Mouse (Mus musculus): Measurements from ENCODE around the gene Arntl2. TPM values are rescaled to one million over a fixed set of nuclear protein-coding genes. Genes with fewer than 3 reads are reported as not detected.

Gene Arntl2
- total and polyA plus RNA-seq, 3 experiments = 16.8 to 20.6 TPM; not detected in 1

DNA sequence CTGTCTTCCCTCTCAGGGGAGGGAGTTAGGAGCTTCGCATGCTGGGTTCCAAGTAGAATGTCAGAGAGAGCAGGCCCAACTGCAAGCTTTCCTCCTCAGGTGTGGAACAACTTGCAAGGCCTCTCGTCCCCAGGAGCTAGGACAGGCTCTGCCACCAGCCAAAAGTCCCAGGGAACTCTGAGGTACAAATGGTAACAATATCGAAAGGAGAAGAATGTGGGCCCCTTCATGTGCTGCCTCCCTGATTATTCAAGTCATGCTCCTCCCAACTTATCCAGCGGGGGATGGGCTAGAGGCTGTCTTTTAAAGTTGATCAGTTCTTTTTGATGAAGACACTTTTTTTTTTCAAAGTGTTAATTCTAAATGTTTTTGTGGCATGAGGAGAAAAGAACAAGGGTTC lies 54.2 kb downstream of the Arntl2 start, which contains the start of gene Smco2:
Gene Smco2, plus strand, starts transcription at position 55 of the 400 bp plus-strand sequence.
- Histone ChIP-seq H3K27me3 (ENCODE audit: control insufficient read depth in 1 of 2, insufficient read depth in 2 of 2, low read length in 2 of 2) (no peaks in the 10 kb centered on the region), H3K4me1 (ENCODE audit: control insufficient read depth in 1 of 2, insufficient read depth in 2 of 2, low read length in 2 of 2) (peaks cover 34 to 56% of the 10 kb centered on the region in 2 experiments), H3K27ac (ENCODE audit: control insufficient read depth, low read depth, low read length) (peak within 1 kb of the TSS; percentile 15; the same call in 1 of the 2 replicates), H3K4me3 (ENCODE audit: control insufficient read depth in 1 of 2, insufficient read depth in 1 of 2, low read depth in 2 of 2, low read length in 2 of 2) (no peak within 1 kb of the TSS), H3K79me2 (ENCODE audit: control insufficient read depth, insufficient read depth, low read length, poor library complexity) (no peaks in the 10 kb centered on the region), H3K36me3 (ENCODE audit: control insufficient read depth in 1 of 2, insufficient read depth in 2 of 2, low read length in 2 of 2) (peaks cover 0 to 47% of the 10 kb centered on the region in 2 experiments; a peak in 2 of 4 replicates), H3K9ac (ENCODE audit: control insufficient read depth, low read depth, low read length, poor library complexity, severe bottlenecking) (0 out of 2 replicates have a peak within 1 kb of the TSS, but pooled peaks have one; percentile 1), H3K9me3 (replicated peaks; ENCODE audit: insufficient read depth, low read length) (no peaks in the 10 kb centered on the region)
- DNase-seq (ENCODE audit: low read depth, low spot score) = peak; percentile 55
- no peak for TF ChIP-seq POLR2A (IDR thresholded peaks at IDR 0.05; ENCODE audit: control insufficient read depth in 1 of 2, insufficient read depth in 1 of 2, low read depth in 1 of 2, low read length in 2 of 2, poor library complexity in 1 of 2)
- peak; percentile 25; the same call in 1 of the 2 replicates for TF ChIP-seq CHD2 (IDR thresholded peaks at IDR 0.05; ENCODE audit: low read length)

- TF ChIP-seq HCFC1 (IDR thresholded peaks at IDR 0.05; ENCODE audit: low read depth, low read length) = no peak
- no peak for TF ChIP-seq POLR2AphosphoS5 (IDR thresholded peaks at IDR 0.05; ENCODE audit: borderline replicate concordance, low read depth, low read length)
- TF ChIP-seq ZKSCAN1 (IDR thresholded peaks at IDR 0.05; ENCODE audit: low read depth, low read length) = no peak
- no peak for TF ChIP-seq MYB (IDR thresholded peaks at IDR 0.05; ENCODE audit: low read depth, low read length)
- no peak for TF ChIP-seq CHD2 (IDR thresholded peaks at IDR 0.05; ENCODE audit: low read length)
- no peak for TF ChIP-seq ZC3H11A (IDR thresholded peaks at IDR 0.05; ENCODE audit: low read depth, low read length)
- no peak for TF ChIP-seq RAD21 (IDR thresholded peaks at IDR 0.05; ENCODE audit: low read depth, low read length)
- no peak for TF ChIP-seq CHD1 (IDR thresholded peaks at IDR 0.05; ENCODE audit: low read depth, low read length)
- no peak for TF ChIP-seq TBP (IDR thresholded peaks at IDR 0.05; ENCODE audit: low read depth, low read length)
- TF ChIP-seq MYC (IDR thresholded peaks at IDR 0.05; ENCODE audit: low read depth, low read length) = no peak
- TF ChIP-seq ZNF384 (IDR thresholded peaks at IDR 0.05; ENCODE audit: low read depth, low read length) = no peak
- no peak for TF ChIP-seq UBTF (IDR thresholded peaks at IDR 0.05; ENCODE audit: borderline replicate concordance, insufficient read depth, low read depth, low read length)
- no peak for TF ChIP-seq MEF2A (IDR thresholded peaks at IDR 0.05; ENCODE audit: extremely low read depth, insufficient replicate concordance, low read depth, low read length, poor library complexity, severe bottlenecking)
- TF ChIP-seq ZMIZ1 (IDR thresholded peaks at IDR 0.05; ENCODE audit: low read depth, low read length) = no peak
- no peak for TF ChIP-seq NELFE (IDR thresholded peaks at IDR 0.05; ENCODE audit: low read depth, low read length)
- no peak for DNase-seq (ENCODE audit: low read depth, low spot score)
- Histone ChIP-seq H3K36me3 (ENCODE audit: control insufficient read depth in 1 of 2, insufficient read depth in 2 of 2, low read length in 2 of 2) (peaks cover 0 to 32% of the 10 kb centered on the region in 2 experiments; a peak in 2 of 4 replicates), H3K79me2 (ENCODE audit: control insufficient read depth, insufficient read depth, low read length, poor library complexity) (no peaks in the 10 kb centered on the region), H3K4me3 (ENCODE audit: control insufficient read depth in 1 of 2, insufficient read depth in 1 of 2, low read depth in 2 of 2, low read length in 2 of 2) (no peak overlapping the region), H3K9ac (ENCODE audit: control insufficient read depth, low read depth, low read length, poor library complexity, severe bottlenecking) (no peak overlapping the region), H3K9me3 (replicated peaks; ENCODE audit: insufficient read depth, low read length) (no peaks in the 10 kb centered on the region), H3K27ac (ENCODE audit: control insufficient read depth, low read depth, low read length) (no peak overlapping the region), H3K4me1 (ENCODE audit: control insufficient read depth in 1 of 2, insufficient read depth in 2 of 2, low read length in 2 of 2) (peaks cover 20 to 39% of the 10 kb centered on the region in 2 experiments), H3K27me3 (ENCODE audit: control insufficient read depth in 1 of 2, insufficient read depth in 2 of 2, low read length in 2 of 2) (no peaks in the 10 kb centered on the region)
Observed at GRCm38 (mm10) chr6:146851916-146852315, 56.1 kb downstream of the Arntl2 start.
